Mouse (Mus musculus): Measurements from ENCODE around the gene Tbc1d32. TPM values are rescaled to one million over a fixed set of nuclear protein-coding genes. Genes with fewer than 3 reads are reported as not detected.
"Not testable (repeated sequence)": the region's sequence is repeated elsewhere in the genome, so short reads cannot be mapped to it uniquely, and the experiment has no call there.

Tbc1d32 gene
- polyA plus RNA-seq, 1 experiment, result 1.6 TPM

GRCm38 (mm10) chr10:56173184-56173583, 55.3 kb downstream of the Tbc1d32 start:
- WGBS, result 76% methylated on average over 5 of the region's 5 CpGs

GRCm38 (mm10) chr10:56167721-56168120, 60.8 kb downstream of the Tbc1d32 start:
- not testable (repeated sequence) for H3K4me1 ChIP-seq (ENCODE audit: control insufficient read depth, insufficient read depth, low read length); DNase-seq; H3K4me3 ChIP-seq (replicated peaks; ENCODE audit: extremely low read depth, low read depth, low read length)

More at GRCm38 (mm10) chr10:56173184-56173583, 55.3 kb downstream of the Tbc1d32 start:
- no peak for TF ChIP-seq CTCF (IDR thresholded peaks at IDR 0.05; ENCODE audit: insufficient read depth, low read length)
- TF ChIP-seq POLR2A (IDR thresholded peaks at IDR 0.05; ENCODE audit: borderline replicate concordance, extremely low read depth, low read depth, low read length), result no peak
- no peak for DNase-seq
- Histone ChIP-seq H3K4me1 (ENCODE audit: control insufficient read depth, insufficient read depth, low read length) (no peaks in the 10 kb centered on the region), H3K4me3 (replicated peaks; ENCODE audit: extremely low read depth, low read depth, low read length) (no peak overlapping the region)

GRCm38 (mm10) chr10:56165758-56166157, 62.7 kb downstream of the Tbc1d32 start:
- no peak for TF ChIP-seq CTCF (IDR thresholded peaks at IDR 0.05; ENCODE audit: insufficient read depth, low read length)
- no peak for TF ChIP-seq POLR2A (IDR thresholded peaks at IDR 0.05; ENCODE audit: borderline replicate concordance, extremely low read depth, low read depth, low read length)
- WGBS, result 87% methylated on average over 4 of the region's 4 CpGs

GRCm38 (mm10) chr10:56164411-56164810, 64.1 kb downstream of the Tbc1d32 start:
- 69% methylated on average over 3 of the region's 3 CpGs for WGBS
- no peak overlapping the region for H3K4me3 ChIP-seq (replicated peaks; ENCODE audit: extremely low read depth, low read depth, low read length)
- TF ChIP-seq POLR2A (IDR thresholded peaks at IDR 0.05; ENCODE audit: borderline replicate concordance, extremely low read depth, low read depth, low read length) (no peak), CTCF (IDR thresholded peaks at IDR 0.05; ENCODE audit: insufficient read depth, low read length) (no peak)
- no peak for DNase-seq
- no peaks in the 10 kb centered on the region for H3K4me1 ChIP-seq (ENCODE audit: control insufficient read depth, insufficient read depth, low read length)

More at GRCm38 (mm10) chr10:56165758-56166157, 62.7 kb downstream of the Tbc1d32 start:
- DNase-seq, result no peak
- H3K4me1 ChIP-seq (ENCODE audit: control insufficient read depth, insufficient read depth, low read length), result no peaks in the 10 kb centered on the region
- no peak overlapping the region for H3K4me3 ChIP-seq (replicated peaks; ENCODE audit: extremely low read depth, low read depth, low read length)

GRCm38 (mm10) chr10:56158748-56159147, 69.7 kb downstream of the Tbc1d32 start:
- no peak for DNase-seq
- no peaks in the 10 kb centered on the region for H3K4me1 ChIP-seq (ENCODE audit: control insufficient read depth, insufficient read depth, low read length)
- WGBS, result 86% methylated on average over 2 of the region's 2 CpGs
- no peak for TF ChIP-seq POLR2A (IDR thresholded peaks at IDR 0.05; ENCODE audit: borderline replicate concordance, extremely low read depth, low read depth, low read length)
- TF ChIP-seq CTCF (IDR thresholded peaks at IDR 0.05; ENCODE audit: insufficient read depth, low read length), result no peak
- H3K4me3 ChIP-seq (replicated peaks; ENCODE audit: extremely low read depth, low read depth, low read length), result no peak overlapping the region

- WGBS, result 56% methylated on average over 3 of the region's 3 CpGs
- Histone ChIP-seq H3K4me3 (replicated peaks; ENCODE audit: extremely low read depth, low read depth, low read length) (no peak overlapping the region), H3K4me1 (ENCODE audit: control insufficient read depth, insufficient read depth, low read length) (no peaks in the 10 kb centered on the region)
- no peak for TF ChIP-seq CTCF (IDR thresholded peaks at IDR 0.05; ENCODE audit: insufficient read depth, low read length)
- TF ChIP-seq POLR2A (IDR thresholded peaks at IDR 0.05; ENCODE audit: borderline replicate concordance, extremely low read depth, low read depth, low read length), result no peak
- no peak for DNase-seq
Observed at GRCm38 (mm10) chr10:56158207-56158606, 70.3 kb downstream of the Tbc1d32 start.

GRCm38 (mm10) chr10:56156956-56157355, 71.5 kb downstream of the Tbc1d32 start:
- DNase-seq, result no peak
- no peak overlapping the region for H3K4me3 ChIP-seq (replicated peaks; ENCODE audit: extremely low read depth, low read depth, low read length)
- WGBS, result 85% methylated on average over 3 of the region's 3 CpGs
- TF ChIP-seq POLR2A (IDR thresholded peaks at IDR 0.05; ENCODE audit: borderline replicate concordance, extremely low read depth, low read depth, low read length) (no peak), CTCF (IDR thresholded peaks at IDR 0.05; ENCODE audit: insufficient read depth, low read length) (no peak)
- no peaks in the 10 kb centered on the region for H3K4me1 ChIP-seq (ENCODE audit: control insufficient read depth, insufficient read depth, low read length)

GRCm38 (mm10) chr10:56148920-56149319, 79.6 kb downstream of the Tbc1d32 start:
- DNase-seq, result no peak
- 94% methylated on average over 3 of the region's 3 CpGs for WGBS
- no peak overlapping the region for H3K4me3 ChIP-seq (replicated peaks; ENCODE audit: extremely low read depth, low read depth, low read length)
- no peaks in the 10 kb centered on the region for H3K4me1 ChIP-seq (ENCODE audit: control insufficient read depth, insufficient read depth, low read length)
- TF ChIP-seq POLR2A (IDR thresholded peaks at IDR 0.05; ENCODE audit: borderline replicate concordance, extremely low read depth, low read depth, low read length), result no peak
- no peak for TF ChIP-seq CTCF (IDR thresholded peaks at IDR 0.05; ENCODE audit: insufficient read depth, low read length)

- no peak for DNase-seq
- Histone ChIP-seq H3K4me1 (ENCODE audit: control insufficient read depth, insufficient read depth, low read length) (no peaks in the 10 kb centered on the region), H3K4me3 (replicated peaks; ENCODE audit: extremely low read depth, low read depth, low read length) (no peak overlapping the region)
- TF ChIP-seq CTCF (IDR thresholded peaks at IDR 0.05; ENCODE audit: insufficient read depth, low read length), result no peak
- no peak for TF ChIP-seq POLR2A (IDR thresholded peaks at IDR 0.05; ENCODE audit: borderline replicate concordance, extremely low read depth, low read depth, low read length)
- WGBS, result 96% methylated on average over 5 of the region's 5 CpGs
Observed at GRCm38 (mm10) chr10:56137191-56137590, 91.3 kb downstream of the Tbc1d32 start.

GRCm38 (mm10) chr10:56129642-56130041, 98.8 kb downstream of the Tbc1d32 start:
- no peak overlapping the region for H3K4me3 ChIP-seq (replicated peaks; ENCODE audit: extremely low read depth, low read depth, low read length)
- DNase-seq, result no peak
- TF ChIP-seq POLR2A (IDR thresholded peaks at IDR 0.05; ENCODE audit: borderline replicate concordance, extremely low read depth, low read depth, low read length) (no peak), CTCF (IDR thresholded peaks at IDR 0.05; ENCODE audit: insufficient read depth, low read length) (no peak)
- H3K4me1 ChIP-seq (ENCODE audit: control insufficient read depth, insufficient read depth, low read length), result no peaks in the 10 kb centered on the region
- 74% methylated on average over 2 of the region's 2 CpGs for WGBS
